Mouse (Mus musculus) heart, embryonic 16.5 days (tissue): ENCODE results near the gene Synpr. TPM values are rescaled to one million over a fixed set of nuclear protein-coding genes. Genes with fewer than 3 reads are reported as not detected.

Experiments used
- ATAC-seq: fragments of 200-750 bp; cut with Nextera tagmentation; replicated peaks from 2 replicates; pipeline ENCODE4 v1.8.0; 2017; ENCODE audit warnings: moderate number of reproducible peaks; ENCODE audit not compliant: insufficient read depth, low FRiP score; ENCODE audit errors: extremely low read depth
- H3K27ac ChIP-seq: fragments of 300-500 bp; sonication (generic); 2 replicates; pipeline ENCODE4 v1.5.1; 2014; ENCODE audit warnings: mild to moderate bottlenecking, low read length, control low read depth, moderate library complexity
- H3K27me3 ChIP-seq: fragments of 300-500 bp; sonication (generic); 2 replicates; pipeline ENCODE4 v1.6.1; 2014; ENCODE audit warnings: low read length, mixed read lengths; ENCODE audit not compliant: control insufficient read depth, insufficient read depth
- H3K36me3 ChIP-seq: fragments of 300-500 bp; sonication (generic); 2 replicates; pipeline ENCODE4 v1.6.1; 2014; ENCODE audit not compliant: control insufficient read depth, insufficient read depth
- H3K4me1 ChIP-seq: fragments of 300-500 bp; sonication (generic); 2 replicates; pipeline ENCODE4 v1.6.1; 2014; ENCODE audit warnings: low read length, mixed read lengths; ENCODE audit not compliant: control insufficient read depth, insufficient read depth
- H3K4me2 ChIP-seq: fragments of 300-500 bp; sonication (generic); 2 replicates; pipeline ENCODE4 v1.6.1; 2014; ENCODE audit warnings: low read depth, mild to moderate bottlenecking, control low read depth, low read length
- H3K4me3 ChIP-seq: fragments of 300-500 bp; sonication (generic); 2 replicates; pipeline ENCODE4 v1.5.1; 2014; ENCODE audit warnings: mild to moderate bottlenecking, control low read depth, low read length
- H3K9ac ChIP-seq: fragments of 300-500 bp; sonication (generic); 2 replicates; pipeline ENCODE4 v1.6.1; 2014; ENCODE audit warnings: low read length, control low read depth
- H3K9me3 ChIP-seq: fragments of 300-500 bp; sonication (generic); replicated peaks from 2 replicates; pipeline ENCODE4 v1.6.1; 2016; ENCODE audit warnings: low read length; ENCODE audit not compliant: control insufficient read depth
- WGBS: fragments of 180-500 bp; shearing (Covaris S2); extraction: QIAGEN DNeasy Blood & Tissue Kit; methylation state at CpG from one replicate; pipeline ENCODE4 v1.1.7; 2014; 5-methylcytosine and 5-hydroxymethylcytosine counted together
- polyA plus RNA-seq: library from polyadenylated mRNA; unstranded; fragments of >200 nt; fragmentation: Nextera tagmentation; extraction: Ambion mirVana; gene quantifications from 2 replicates; pipeline ENCODE4 v1.2.1, GENCODE M21; 2015

The Synpr gene
- polyA plus RNA-seq, 1 experiment from 2014 or later: 1.9 TPM

DNA sequence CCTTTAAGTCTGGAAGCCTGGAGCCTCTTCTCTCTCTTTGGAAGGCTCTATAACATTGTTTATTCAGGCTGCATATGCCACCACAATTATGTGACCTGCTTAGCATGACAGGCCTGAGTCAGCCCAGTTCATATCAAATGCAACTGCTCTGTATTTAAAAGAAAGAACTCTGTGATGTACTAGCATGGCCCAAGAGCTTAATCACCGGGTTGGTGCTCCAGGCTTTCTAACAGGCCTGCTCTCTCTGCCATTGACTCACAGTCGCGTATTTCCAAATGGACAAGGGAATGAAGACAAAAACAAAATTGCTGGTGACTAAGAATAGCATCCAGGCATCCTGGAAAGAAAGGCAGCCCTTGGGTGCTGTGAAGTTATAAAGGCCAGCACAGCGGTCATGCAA, 56.1 kb downstream of the Synpr start:
- WGBS: 69% methylated on average over 4 of the region's 4 CpGs
- H3K9ac ChIP-seq: no peak overlapping the region
- ATAC-seq: no peak
- H3K27me3 ChIP-seq: no peaks in the 10 kb centered on the region
- H3K9me3 ChIP-seq: no peaks in the 10 kb centered on the region
- no peaks in the 10 kb centered on the region for H3K4me1 ChIP-seq
- no peak overlapping the region for H3K27ac ChIP-seq
- no peak overlapping the region for H3K4me2 ChIP-seq
- H3K4me3 ChIP-seq: no peak overlapping the region
- no peaks in the 10 kb centered on the region for H3K36me3 ChIP-seq

DNA sequence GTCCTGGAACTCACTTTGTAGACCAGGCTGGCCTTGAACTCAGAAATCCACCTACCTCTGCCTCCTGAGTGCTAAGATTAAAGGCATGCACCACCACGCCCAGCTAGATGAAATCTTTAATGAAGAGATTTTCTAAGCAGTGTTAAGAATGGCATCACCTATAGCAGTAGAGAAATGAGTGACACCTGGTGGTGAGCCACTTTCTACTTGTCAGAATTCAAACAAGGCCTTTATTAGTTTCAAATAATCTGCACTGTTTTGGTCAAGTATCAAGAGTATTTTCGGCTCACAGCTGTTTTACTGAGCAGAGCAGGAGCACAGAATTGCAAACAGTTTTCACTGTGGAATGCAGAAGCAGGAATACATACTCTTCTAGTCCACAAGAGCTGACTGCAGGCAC, 59.7 kb downstream of the Synpr start:
- Histone ChIP-seq H3K4me3 (no peak overlapping the region), H3K4me2 (no peak overlapping the region), H3K36me3 (no peaks in the 10 kb centered on the region), H3K9ac (no peak overlapping the region), H3K4me1 (no peaks in the 10 kb centered on the region), H3K9me3 (peaks cover 4% of the 10 kb centered on the region; the same call in 1 of the 2 replicates), H3K27me3 (no peaks in the 10 kb centered on the region), H3K27ac (no peak overlapping the region)
- WGBS: 50% methylated on average over 2 of the region's 2 CpGs
- no peak for ATAC-seq

DNA sequence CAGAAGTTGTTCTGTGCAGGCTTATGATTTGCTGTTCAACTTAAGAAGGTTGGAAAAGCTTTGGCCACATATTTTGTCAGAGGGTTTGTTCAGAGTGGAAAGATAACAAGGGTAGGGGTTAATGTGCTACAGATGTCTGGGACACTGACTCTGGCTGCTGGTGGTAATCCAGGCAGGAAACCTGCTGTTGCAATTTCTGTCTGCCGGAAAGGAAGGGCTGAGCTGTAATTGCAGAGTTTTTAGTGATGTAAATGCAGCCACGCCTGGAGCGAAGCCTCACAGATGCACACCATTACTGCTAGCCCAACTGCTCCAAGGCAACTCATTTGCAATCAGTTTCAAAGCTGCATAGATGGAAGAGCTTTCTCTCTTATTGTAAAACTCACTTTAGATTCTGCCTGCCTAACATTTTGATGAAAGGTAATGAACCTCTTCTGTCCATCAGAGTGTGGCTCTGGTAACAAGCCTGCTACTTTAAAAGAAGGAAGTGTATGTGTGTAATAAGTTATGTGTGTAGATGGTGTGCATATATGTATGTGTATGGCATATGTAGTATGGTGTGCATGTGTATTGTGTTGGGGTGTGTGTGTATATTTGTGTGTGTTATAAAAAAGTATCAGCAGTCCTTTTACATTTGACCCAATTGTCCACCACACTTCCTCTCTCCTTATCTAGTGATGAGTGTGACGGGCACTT, 64.7 kb downstream of the Synpr start:
- H3K4me2 ChIP-seq: no peak overlapping the region
- WGBS: 41% methylated on average over 4 of the region's 4 CpGs

GRCm38 (mm10) chr14:13354154-13354553, 69.6 kb downstream of the Synpr start:
- Histone ChIP-seq H3K36me3 (no peaks in the 10 kb centered on the region), H3K4me3 (no peak overlapping the region), H3K4me2 (no peak overlapping the region), H3K4me1 (no peaks in the 10 kb centered on the region), H3K9me3 (no peaks in the 10 kb centered on the region), H3K27me3 (no peaks in the 10 kb centered on the region), H3K27ac (no peak overlapping the region), H3K9ac (no peak overlapping the region)
- ATAC-seq: no peak
- 20% methylated on average over 5 of the region's 5 CpGs for WGBS

More for the DNA sequence above, 64.7 kb downstream of the Synpr start:
- H3K27me3 ChIP-seq: no peaks in the 10 kb centered on the region
- no peak overlapping the region for H3K9ac ChIP-seq
- no peak overlapping the region for H3K27ac ChIP-seq
- peaks cover 4% of the 10 kb centered on the region; the same call in 1 of the 2 replicates for H3K9me3 ChIP-seq
- H3K36me3 ChIP-seq: no peaks in the 10 kb centered on the region
- no peaks in the 10 kb centered on the region for H3K4me1 ChIP-seq
- no peak for ATAC-seq
- H3K4me3 ChIP-seq: no peak overlapping the region

DNA sequence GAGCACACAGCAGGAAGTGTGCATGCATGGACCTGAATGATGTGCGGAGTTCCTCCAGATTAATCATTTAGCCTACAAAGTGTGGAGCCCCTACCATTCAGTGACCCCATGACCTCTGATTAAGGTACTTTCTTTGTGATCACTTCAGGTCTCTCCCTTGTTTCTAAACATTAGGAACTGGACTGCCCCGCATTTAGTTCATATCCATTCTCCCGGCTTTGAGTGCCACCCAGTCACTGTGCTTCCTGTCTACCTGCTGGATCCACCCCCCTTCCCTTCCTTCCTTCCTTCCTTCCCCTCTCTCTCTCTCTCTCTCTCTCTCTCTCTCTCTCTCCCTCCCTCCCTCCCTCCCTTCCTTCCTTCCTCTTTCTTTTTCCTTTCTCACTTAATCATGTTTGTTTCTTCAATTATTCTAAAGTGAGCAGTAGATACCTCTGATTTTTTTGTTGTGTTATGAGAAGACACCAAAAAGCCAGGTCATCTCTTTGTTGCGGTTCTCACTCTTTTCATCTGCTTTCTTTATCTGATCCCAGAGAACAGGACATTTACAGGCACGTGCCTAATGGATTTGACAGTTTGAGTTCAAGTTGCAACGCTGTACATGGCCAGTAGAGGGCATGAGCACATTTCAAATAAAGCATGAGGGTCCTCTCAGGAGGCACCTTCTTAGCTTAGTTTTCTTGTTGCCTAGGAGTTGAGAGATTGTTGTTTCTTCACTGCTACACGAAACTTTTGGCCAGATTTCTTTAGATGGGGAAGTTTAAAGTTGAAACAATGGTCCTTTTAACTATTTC, 71.2 kb downstream of the Synpr start:
- no peak overlapping the region for H3K4me2 ChIP-seq
- H3K27ac ChIP-seq: no peak overlapping the region
- WGBS: 12% methylated on average over 7 of the region's 7 CpGs
- H3K27me3 ChIP-seq: no peaks in the 10 kb centered on the region
- H3K9ac ChIP-seq: no peak overlapping the region
- no peaks in the 10 kb centered on the region for H3K9me3 ChIP-seq
- no peaks in the 10 kb centered on the region for H3K4me1 ChIP-seq
- no peaks in the 10 kb centered on the region for H3K36me3 ChIP-seq
- no peak for ATAC-seq
- no peak overlapping the region for H3K4me3 ChIP-seq

DNA sequence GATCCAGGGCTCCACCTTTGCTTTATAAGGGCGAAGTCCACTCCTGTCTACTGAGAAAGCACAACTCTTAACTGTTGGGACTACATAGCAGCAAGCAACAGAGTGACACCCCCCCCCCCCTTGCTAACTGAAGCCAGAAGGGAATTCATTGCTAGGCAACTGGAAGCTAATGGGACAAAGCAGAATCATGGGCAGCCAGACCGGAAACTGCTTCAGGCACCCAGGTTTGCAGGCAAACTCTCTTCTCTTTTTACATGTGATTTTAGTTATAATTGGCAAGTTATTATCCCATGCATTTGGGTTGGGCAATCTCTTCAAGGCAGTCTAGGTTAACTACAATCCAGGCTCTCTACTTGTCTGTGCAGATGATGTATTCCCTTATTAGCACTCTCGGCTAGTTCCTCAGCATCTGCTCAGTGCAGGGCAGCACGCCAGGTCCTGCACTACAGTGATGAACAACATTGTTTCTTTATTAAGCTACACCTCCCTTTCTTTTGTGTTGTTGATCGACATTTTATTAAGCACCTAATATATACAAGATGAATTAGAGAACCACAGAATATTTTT, 72.6 kb downstream of the Synpr start:
- no peak overlapping the region for H3K4me2 ChIP-seq
- no peak overlapping the region for H3K4me3 ChIP-seq
- no peaks in the 10 kb centered on the region for H3K9me3 ChIP-seq
- 71% methylated on average over 5 of the region's 5 CpGs for WGBS
- H3K27ac ChIP-seq: no peak overlapping the region
- H3K27me3 ChIP-seq: no peaks in the 10 kb centered on the region
- no peak for ATAC-seq
- no peaks in the 10 kb centered on the region for H3K36me3 ChIP-seq
- no peak overlapping the region for H3K9ac ChIP-seq
- H3K4me1 ChIP-seq: no peaks in the 10 kb centered on the region

GRCm38 (mm10) chr14:13358037-13358436, 73.5 kb downstream of the Synpr start:
- Histone ChIP-seq H3K4me2 (no peak overlapping the region), H3K9ac (no peak overlapping the region), H3K36me3 (no peaks in the 10 kb centered on the region), H3K4me3 (no peak overlapping the region), H3K27ac (no peak overlapping the region), H3K9me3 (no peaks in the 10 kb centered on the region), H3K4me1 (no peaks in the 10 kb centered on the region), H3K27me3 (no peaks in the 10 kb centered on the region)
- 65% methylated on average over 2 of the region's 2 CpGs for WGBS
- ATAC-seq: no peak

- Histone ChIP-seq H3K27me3 (no peaks in the 10 kb centered on the region), H3K4me1 (no peaks in the 10 kb centered on the region), H3K9ac (no peak overlapping the region), H3K4me3 (no peak overlapping the region), H3K9me3 (no peaks in the 10 kb centered on the region), H3K27ac (no peak overlapping the region), H3K36me3 (no peaks in the 10 kb centered on the region), H3K4me2 (no peak overlapping the region)
- no peak for ATAC-seq
These were observed 76.6 kb downstream of the Synpr start for GRCm38 (mm10) chr14:13361184-13361583.

GRCm38 (mm10) chr14:13361642-13362041, 77.1 kb downstream of the Synpr start:
- WGBS: 70% methylated on average over 3 of the region's 3 CpGs
- H3K27ac ChIP-seq: no peak overlapping the region
- no peaks in the 10 kb centered on the region for H3K27me3 ChIP-seq
- H3K9me3 ChIP-seq: no peaks in the 10 kb centered on the region
- H3K36me3 ChIP-seq: no peaks in the 10 kb centered on the region
- H3K4me3 ChIP-seq: no peak overlapping the region
- no peaks in the 10 kb centered on the region for H3K4me1 ChIP-seq
- H3K4me2 ChIP-seq: no peak overlapping the region
- no peak overlapping the region for H3K9ac ChIP-seq
- no peak for ATAC-seq
